Mouse (Mus musculus) c-Kit-positive CD71-positive TER-119-positive erythroid progenitor cells, embryonic 14.5 days (primary cell): Measurements from ENCODE around the gene Bcl11a.
"Not testable (repeated sequence)": the region's sequence is repeated elsewhere in the genome, so short reads cannot be mapped to it uniquely, and the experiment has no call there.

Experiments used
- DNase-seq: peaks from one replicate; pipeline ENCODE4 v3.0.0-alpha.2; 2013; ENCODE audit warnings: low spot score

Bcl11a gene

DNA sequence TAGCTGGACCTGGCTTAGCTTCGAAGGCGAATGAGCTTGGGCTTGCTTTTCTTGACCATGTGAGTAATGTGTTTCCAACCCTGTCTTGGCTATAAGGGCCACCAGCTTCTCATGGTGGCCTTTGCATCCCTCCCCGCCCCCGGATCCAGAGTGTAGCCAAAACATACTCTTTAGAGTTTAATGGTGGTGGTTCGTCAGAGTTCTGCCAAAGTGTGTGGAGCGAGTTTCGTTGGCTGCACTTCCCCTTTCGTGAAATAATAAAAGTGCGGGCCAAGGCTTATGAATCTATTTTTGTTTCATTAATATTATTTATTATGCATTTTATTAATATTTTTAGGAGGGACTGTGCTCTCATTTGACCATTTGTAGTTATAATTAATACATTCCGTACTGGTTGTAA lies 21.4 kb downstream of the Bcl11a start:
- no peak for DNase-seq

- DNase-seq: peak; percentile 62
Observed at GRCm38 (mm10) chr11:24099886-24100293, 22.0 kb downstream of the Bcl11a start.

DNA sequence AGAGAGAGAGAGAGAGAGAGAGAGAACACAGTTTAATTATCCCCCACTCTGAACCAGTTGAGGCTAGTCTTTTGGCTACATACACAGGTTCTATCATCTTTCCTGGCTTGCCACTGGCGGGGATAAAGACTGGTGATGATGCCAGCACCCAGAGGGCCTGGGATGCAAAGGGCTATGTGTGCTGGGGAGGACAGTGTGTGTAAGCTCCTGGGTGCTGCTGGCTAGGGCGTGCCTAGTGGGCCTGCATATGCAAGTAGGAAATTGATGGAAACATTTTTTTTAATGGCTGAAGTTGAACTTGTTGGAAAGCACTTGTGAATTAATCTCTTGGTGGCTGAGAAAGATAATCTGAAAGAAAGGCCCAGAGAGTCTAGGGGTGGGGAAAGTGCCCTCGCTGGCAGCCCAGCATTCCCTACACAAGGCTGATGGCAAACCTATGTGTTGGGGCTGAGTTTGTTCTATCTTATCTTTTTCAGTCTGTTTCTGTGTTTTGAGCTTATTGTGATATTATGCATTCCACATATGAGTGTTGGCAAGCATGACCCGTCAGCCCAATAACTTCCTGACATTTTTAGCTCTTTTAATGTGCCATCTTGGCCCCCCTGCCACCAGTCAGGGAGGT lies 22.7 kb downstream of the Bcl11a start:
- no peak for DNase-seq

DNA sequence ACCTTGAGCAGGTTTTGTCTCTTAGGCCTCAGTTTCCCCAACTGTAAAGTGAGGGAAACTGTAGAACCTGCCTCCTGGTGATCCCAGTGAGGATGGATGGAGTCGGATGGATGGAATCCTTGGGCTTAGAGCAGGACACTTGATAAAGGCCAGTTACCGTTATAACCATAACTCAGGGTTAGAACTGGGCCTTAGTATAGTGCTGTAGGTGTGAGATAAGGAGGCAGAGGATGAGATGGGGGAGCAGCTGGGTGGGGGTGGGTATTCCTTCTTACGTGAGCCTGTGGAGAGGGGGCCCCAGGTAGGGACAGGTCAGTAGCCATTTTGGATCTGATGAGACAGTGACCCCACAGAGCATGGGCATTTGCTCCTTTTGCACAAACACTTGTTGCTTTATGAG lies 23.8 kb downstream of the Bcl11a start:
- DNase-seq: no peak

- no peak for DNase-seq
Observed at GRCm38 (mm10) chr11:24102372-24102771, 24.5 kb downstream of the Bcl11a start.

DNA sequence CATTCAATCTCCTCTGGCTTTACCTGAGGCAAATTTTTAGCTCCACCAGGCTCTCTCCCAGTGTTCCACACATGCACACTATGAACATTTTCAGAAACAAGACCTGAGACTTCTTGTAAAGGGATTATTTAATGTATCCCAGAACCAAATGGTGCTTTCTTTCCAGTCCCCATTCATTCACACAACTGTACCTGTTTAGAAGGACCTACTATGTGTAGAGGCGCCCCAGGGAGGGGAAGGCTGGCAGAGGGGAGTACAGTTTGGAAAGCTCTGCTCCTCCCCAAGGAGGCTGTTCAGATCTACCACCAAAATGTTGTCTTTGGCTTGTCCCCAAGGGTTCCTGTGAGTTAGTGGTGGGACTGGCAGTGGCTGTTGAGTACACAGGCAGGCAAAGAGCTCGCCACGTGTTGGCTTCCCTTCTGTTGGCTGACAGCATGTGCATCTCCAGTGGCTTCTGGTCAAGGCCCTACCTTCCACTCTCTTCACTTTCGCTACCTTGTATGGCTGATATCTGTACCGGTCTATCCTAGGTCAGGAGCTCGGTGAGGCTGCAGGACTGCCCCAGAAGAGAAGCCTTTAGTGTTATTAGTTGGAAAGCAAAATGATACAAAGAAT lies 25.4 kb downstream of the Bcl11a start:
- DNase-seq: no peak

DNA sequence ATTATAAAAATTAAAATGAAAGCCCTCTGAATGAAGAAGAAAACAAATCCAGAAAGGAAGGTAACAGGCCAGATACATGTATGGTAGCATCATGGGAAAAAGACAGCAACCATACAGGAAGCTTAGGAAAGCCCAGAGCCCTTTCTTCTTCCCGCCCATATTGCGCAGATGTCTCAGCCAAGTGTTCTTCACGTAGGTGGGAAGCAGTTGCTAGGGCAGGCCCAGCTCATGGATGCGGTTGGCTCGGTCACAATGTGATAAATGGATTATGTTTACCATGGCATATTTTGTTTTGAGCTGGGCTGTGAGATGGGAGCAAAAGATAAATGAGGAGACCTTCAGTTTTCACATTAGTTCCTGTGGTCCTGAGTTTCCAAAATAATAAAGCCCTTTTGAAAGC lies 29.6 kb downstream of the Bcl11a start:
- no peak for DNase-seq

- DNase-seq: no peak
Observed at GRCm38 (mm10) chr11:24108974-24109373, 31.1 kb downstream of the Bcl11a start.

GRCm38 (mm10) chr11:24109388-24109787 lies 31.5 kb downstream of the Bcl11a start:
- DNase-seq: no peak

DNA sequence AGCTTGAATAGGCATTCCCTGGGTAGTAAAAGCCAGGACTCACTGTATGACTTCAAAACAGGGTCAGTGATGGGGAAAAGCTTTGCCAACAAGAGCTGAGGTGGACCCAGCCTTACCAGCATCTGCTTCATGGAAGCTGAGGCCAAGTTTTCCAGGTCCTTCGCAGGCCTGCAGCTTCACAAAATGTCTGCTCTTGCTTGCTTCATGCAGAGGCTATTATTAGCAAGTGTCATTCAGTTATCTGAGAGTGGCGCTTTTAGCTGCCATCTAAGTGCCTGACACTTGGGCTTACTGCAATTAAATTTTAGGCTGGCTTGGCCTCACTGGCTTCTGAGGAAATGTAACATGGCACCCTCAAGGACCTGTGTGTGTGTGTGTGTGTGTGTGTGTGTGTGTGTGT lies 32.3 kb downstream of the Bcl11a start:
- DNase-seq: no peak

DNA sequence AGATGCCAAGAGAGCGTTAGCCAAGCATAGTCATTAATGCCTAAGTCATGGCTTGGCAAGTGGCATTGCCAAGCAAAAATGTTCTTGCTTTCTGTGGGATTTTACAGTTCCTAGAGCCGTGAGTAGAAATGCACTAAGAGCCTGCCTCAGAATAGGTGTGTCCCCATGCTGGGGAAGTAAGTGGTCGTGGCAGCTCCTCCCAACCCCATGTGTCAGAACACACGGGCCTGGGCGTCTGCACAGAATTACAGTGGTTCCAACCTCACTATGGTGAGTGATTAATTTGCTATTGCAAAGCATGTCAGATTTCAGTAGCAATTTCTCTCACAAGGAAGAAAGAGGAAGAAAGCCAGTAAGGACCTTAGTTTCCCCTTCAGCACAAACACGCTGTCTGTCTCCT lies 33.9 kb downstream of the Bcl11a start:
- DNase-seq: no peak

DNA sequence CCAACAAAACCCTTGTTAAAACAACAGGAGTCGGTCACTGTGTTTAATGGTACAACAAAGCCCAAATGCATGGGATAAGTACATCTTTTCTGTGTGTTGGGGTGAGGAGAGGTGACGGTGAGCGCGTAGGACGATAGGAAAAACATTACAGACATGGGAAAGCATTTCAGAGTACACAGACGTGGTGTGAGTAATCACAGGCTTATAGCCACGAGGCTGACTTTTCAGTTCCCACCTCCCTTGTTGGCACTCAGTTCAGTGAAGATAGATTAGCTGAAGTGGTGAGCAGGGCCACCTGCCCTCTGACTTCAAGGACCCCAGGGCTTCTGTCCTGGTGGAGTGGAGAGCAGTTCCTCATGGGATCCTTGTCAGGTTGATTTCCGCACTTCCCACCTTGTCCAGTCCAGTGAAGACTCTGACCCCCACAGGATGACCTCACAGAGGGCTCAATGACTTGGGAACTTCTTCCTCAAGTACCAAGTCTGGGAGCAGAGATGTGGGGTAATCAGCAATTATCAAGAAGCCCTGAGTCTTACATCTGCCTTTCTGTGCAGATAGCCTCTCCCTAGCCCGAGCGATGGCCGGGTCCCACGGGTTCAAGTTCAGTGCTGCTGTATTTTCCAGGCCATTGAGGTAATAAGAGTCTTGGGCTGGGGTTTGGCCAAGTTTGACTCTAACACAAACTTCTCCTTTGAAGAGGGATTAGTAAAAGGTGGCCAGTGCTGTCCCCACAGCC lies 37.3 kb downstream of the Bcl11a start:
- DNase-seq: no peak

- no peak for DNase-seq
Observed at GRCm38 (mm10) chr11:24116041-24116440, 38.2 kb downstream of the Bcl11a start.

DNA sequence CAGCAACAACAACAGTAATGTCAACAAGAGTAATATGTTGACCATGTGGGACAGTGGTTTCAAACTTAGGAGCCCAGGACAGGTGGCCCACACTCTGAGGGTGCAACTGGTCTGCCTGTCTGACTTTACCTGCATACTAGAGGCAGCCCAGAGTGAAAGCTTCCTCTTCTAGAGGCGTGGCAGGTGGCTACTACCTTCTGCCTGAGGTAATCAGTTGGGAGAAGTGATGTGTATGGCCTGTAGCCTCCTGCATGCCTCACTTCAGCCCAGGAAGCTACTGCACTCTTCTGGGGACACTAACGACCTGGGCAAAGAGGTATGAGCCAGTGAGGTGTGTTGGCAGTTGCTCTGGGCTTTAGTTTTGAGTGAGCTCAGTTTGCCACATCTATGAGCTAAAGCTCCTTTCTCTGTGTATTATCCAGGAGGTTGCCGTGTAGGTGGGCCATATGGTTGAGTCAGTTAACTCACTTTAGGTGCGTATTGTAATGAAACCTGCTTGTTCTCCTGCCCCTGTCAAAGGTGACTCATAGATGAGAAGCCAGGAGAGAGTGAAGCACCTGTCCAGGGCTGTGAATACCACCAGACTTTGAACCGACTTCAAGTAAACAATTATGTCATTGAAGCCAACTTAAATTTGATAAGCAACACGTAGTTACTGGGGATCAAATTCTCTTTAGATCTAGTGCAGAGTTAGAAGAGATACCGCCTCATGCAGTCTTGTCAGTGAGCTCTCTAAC lies 38.9 kb downstream of the Bcl11a start:
- DNase-seq: no peak

- DNase-seq: no peak
Observed at GRCm38 (mm10) chr11:24121136-24121535, 43.3 kb downstream of the Bcl11a start.

DNA sequence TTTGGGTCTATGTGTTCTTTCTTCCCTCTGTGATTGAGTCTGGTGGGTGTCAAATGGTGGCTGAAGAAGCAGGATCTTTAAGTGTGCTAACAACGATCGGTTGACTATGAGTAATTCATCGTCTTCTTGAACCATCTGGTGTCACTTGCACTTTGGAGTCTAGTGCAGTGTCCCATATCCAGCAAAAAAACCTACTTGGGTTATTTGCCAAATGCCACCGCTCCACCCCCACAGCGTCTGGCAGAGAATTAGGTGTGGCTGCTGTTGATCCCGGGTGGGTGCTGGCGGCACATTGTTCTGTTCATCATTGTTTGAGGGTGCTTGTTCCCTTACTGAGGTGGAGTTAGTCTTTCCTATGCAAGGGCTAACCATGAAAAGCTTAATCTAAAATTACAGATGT lies 45.0 kb downstream of the Bcl11a start:
- DNase-seq: no peak

DNA sequence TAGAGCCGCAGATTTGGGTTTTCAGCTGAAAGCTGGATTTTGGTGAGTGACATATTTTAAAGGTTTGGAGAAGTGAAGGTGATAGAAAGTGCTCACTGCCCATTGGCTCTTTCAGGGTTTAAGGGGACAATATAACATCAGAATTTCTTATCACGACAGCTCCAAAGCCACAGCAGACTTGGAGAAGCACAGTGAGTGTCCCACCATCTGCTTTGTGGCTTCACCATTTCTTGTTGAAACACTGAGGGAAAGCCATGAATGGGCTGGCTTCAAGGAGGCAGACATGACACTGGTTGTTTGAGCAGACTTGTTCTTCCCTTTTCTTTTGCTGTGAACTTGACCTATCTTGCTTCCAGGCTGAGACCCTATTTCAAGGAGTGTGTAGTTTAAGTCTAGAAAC lies 46.1 kb downstream of the Bcl11a start:
- no peak for DNase-seq

DNA sequence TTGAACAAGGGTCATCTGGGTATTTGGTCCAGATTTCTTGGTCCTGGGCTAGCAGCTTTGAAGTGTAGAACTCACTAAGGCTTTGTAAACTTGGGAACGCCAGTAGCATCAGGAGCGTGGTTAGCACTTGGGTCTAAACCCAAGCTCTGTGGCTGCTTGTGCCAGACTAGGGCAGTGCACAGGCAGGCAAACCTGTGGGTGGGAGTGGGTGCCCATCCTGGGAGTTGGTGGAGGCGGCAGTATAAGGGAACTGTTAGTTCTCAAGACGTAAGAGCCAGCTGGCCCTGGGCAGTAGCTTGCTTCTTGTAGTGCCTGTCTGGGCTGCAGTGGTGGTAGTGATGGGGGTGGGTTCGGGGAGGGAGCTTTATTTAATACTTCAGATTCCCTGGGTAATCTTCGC lies 47.2 kb downstream of the Bcl11a start:
- DNase-seq: no peak

GRCm38 (mm10) chr11:24128001-24128400 lies 50.1 kb downstream of the Bcl11a start:
- DNase-seq: no peak

DNA sequence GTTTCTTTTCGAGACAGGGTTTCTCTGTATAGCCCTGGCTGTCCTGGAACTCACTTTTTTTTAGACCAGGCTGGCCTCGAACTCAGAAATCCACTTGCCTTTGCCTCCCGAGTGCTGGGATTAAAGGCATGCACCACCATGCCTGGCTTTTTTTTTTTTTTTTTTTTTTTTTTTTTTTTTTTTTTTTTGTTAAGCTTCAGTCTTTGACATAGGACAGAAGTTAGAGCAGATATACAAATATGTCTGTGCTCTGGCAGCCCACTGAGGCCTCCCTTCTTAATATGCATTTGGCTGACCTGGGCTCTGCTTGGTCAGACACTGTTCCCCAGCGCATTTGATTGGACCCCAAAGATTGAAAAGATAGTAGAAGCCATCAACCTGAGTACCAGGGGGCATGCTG lies 51.0 kb downstream of the Bcl11a start:
- DNase-seq: not testable (repeated sequence)

GRCm38 (mm10) chr11:24129358-24130185 lies 51.7 kb downstream of the Bcl11a start:
- DNase-seq: peak; percentile 84

GRCm38 (mm10) chr11:24130186-24130760 lies 52.4 kb downstream of the Bcl11a start:
- DNase-seq: no peak
